Mouse (Mus musculus) left cerebral cortex, adult 2 months (tissue): ENCODE data around the gene Sele. TPM values are rescaled to one million over a fixed set of nuclear protein-coding genes. Genes with fewer than 3 reads are reported as not detected.
"Not testable (repeated sequence)": the region's sequence is repeated elsewhere in the genome, so short reads cannot be mapped to it uniquely, and the experiment has no call there.

ENCODE experiments used
- DNase-seq, 2 experiments: peaks; one replicate each; pipeline ENCODE4 v3.0.0; 2021 to 2022; ENCODE audit warnings: low spot score in 2 of 2, mixed read lengths in 1 of 2; ENCODE audit errors: extremely low spot score in 1 of 2
- H3K27ac ChIP-seq: fragments of 200-600 bp; 2 replicates; pipeline ENCODE4 v1.8.1; 2022
- H3K4me3 ChIP-seq: fragments of 200-600 bp; 2 replicates; pipeline ENCODE4 v1.8.1; 2022
- CTCF ChIP-seq: fragments of 200-600 bp; IDR thresholded peaks from 2 replicates; pipeline ENCODE4 v1.8.1; 2022; ENCODE audit warnings: antibody characterized with exemption, mild to moderate bottlenecking, moderate library complexity
- intact Hi-C: fragments of 180-260 bp; cut with DNase I; formaldehyde crosslinking; loops from one replicate; pipeline ENCODE4 v1.15.1; 2025
- long read RNA-seq, 2 experiments: library from polyadenylated mRNA; stranded (forward); transcript quantifications; one replicate each; pipeline ENCODE4 v2.0.0; 2021; ENCODE audit warnings: borderline mapping rate in 2 of 2
- total RNA-seq, 2 experiments: library from RNA; stranded (reverse); gene quantifications; 2 replicates each; pipeline ENCODE4 v1.2.3; 2021

The Sele gene
- total RNA-seq, result under 1 TPM; 0.11 to 0.12 TPM
- long read RNA-seq, experiment 1, result 0 reads
- long read RNA-seq, experiment 2, result 0 reads

DNA sequence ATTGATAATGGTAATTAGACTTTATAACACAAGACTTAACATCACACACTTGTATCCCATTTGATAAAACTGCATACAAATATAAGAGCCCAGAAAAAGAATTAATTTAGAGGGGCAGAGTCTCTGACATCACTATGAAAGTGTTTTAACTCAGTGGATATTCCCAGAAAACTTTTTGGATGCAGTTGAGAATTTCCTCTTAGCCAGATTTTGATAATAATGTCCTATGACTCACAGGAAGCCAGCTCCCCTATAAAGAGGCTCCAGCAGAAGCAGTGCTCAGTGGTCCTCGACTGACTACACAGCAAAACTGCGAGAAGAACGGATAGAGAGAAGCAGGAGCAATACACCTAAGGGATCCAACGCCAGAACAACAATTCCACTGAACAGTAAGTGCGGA lies at the start of gene Sele:
Sele (plus strand) TSS at position 301 of the 400 bp plus-strand sequence.
- H3K4me3 ChIP-seq, result no peak within 1 kb of the TSS
- DNase-seq, result no peak
- intact Hi-C loops, result no loop called here
- no peak for TF ChIP-seq CTCF
- no peak within 1 kb of the TSS for H3K27ac ChIP-seq

DNA sequence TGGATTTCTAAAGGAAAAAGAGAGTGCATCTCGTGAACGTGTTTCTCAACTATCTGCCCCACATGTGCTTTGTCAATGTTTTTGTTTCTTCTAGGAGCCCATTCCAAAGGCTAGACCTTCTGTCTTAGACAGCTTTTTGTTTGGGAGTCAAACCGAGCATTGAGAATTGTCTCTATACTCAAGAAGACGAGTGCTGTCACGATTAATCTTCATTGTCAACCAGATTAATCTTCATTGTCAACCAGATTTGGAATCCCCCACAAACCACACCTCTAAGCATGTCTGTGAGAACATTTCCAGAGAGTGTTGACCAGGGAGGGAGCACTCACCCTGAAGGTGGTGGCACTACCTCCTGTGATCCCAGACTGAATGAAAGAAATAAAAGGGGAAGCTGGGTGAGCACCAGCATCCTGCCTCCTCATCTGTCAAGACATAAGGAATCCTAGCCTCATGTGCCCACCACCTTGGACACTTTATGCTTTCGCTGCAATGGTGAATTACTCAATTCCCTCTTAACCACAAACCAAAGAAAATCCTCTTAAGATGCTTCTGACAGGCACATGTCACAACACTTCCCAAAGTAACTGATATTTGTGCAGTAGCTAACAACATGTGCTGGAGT lies 46.1 kb upstream of the Sele start:
- DNase-seq, result no peak
- Histone ChIP-seq H3K27ac (no peak overlapping the region), H3K4me3 (no peak overlapping the region)
- no peak for TF ChIP-seq CTCF
- intact Hi-C loops, result no loop called here

DNA sequence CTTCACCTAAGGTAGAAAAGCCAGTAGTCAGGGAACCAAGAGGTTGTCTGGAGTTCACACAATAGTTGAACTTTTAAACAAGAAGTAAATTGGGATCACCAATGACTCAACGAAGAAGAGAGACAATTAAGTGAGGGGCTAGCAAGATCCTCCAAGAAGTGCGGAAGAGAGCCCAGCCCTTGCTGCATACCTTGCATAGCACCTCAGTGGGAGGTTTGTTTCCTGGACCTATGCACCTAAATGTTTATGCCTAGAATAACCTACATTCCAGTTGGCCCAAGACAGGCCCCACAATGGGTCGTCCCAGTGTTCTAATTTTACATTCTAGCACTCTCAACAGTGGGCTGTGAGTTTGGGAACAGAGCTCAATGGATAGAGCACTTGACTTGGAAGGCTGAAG lies 43.7 kb upstream of the Sele start:
- no peak for TF ChIP-seq CTCF
- no peak overlapping the region for H3K27ac ChIP-seq
- DNase-seq, result no peak

DNA sequence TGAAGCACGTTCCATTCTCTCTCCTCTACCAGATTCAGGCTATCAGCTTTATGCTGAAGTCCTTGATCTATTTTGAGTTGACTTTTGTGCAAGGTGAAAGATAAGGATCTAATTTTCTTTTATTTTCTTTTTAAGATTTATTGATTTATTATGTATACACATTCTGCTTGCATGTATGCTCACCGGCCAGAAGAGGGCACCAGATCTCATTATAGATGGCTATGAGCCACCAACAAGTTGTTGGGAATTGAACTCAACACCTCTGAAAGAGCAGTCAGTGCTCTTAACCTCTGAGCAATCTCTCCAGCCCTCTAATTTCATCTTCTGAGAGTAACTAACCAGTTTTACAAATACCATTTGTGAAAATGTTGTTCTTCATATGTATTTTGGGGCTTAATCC lies 38.8 kb upstream of the Sele start:
- H3K27ac ChIP-seq, result no peak overlapping the region
- intact Hi-C loops, result loop anchor here (1.0 kb wide), 1 partner anchor 175 kb away; no protein-coding TSS in a partner anchor
- TF ChIP-seq CTCF, result peak; percentile 75
- H3K4me3 ChIP-seq, result no peak overlapping the region
- no peak for DNase-seq

More for the DNA sequence above, 43.7 kb upstream of the Sele start:
- intact Hi-C loops, result no loop called here
- no peak overlapping the region for H3K4me3 ChIP-seq

- intact Hi-C loops, result no loop called here
- DNase-seq, result no peak
- Histone ChIP-seq H3K4me3 (no peak overlapping the region), H3K27ac (no peak overlapping the region)
- no peak for TF ChIP-seq CTCF
Measured at GRCm38 (mm10) chr1:164014616-164015015, 33.4 kb upstream of the Sele start.

DNA sequence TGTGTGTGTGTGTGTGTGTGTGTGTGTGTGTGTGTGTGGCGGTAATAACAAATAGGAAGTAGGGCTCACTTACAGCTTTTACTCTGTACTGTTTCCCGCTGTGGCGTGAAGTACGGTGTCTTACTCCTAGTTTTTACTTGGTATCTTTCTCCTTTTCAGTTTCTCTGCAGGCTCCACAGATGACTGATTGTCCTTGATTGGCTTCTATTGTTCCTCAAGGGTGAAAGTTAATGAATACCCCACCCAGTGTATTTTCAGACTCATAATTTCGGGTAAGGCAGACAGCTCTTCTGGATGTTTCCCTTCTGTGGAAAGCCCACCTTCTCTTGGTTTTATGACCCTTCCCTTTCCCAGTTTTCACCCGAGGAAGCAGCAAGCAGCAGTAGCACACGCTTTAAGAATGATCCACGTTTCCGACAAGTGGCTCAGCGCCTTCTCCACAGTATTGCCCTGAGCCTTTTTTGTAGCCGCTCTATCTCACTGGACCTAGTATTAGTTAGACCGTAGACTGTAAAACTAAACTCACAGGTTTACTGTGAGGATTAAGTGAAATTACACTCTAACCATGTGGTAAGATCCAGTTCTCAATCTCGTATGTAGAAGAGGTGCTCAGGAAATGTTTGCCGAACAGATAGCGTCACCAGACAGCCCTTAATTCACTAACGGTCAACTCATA lies 29.7 kb upstream of the Sele start:
- intact Hi-C loops, result no loop called here
- no peak for DNase-seq
- no peak for TF ChIP-seq CTCF
- H3K4me3 ChIP-seq, result no peak overlapping the region
- H3K27ac ChIP-seq, result no peak overlapping the region

DNA sequence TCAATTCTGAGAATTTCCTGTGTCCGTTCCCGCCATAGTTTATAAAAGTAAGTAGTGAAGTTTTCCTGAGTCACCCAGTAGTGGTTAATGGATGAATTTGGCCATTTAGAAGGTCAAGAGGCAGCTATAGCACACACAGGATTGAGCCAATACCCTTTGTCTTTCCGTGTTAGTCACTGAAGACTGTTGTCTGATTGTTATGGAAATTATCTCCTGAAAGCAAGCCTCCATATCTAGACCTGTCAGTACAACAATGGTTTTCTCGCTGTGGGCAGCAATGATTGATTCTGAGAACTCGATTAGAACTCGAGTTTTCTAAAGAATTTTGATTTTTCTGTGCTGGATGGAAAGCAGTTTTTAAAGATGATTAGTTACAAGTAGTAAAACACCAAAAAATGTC lies 28.2 kb upstream of the Sele start:
- Histone ChIP-seq H3K27ac (no peak overlapping the region), H3K4me3 (no peak overlapping the region)
- DNase-seq, result no peak
- no peak for TF ChIP-seq CTCF
- intact Hi-C loops, result no loop called here

DNA sequence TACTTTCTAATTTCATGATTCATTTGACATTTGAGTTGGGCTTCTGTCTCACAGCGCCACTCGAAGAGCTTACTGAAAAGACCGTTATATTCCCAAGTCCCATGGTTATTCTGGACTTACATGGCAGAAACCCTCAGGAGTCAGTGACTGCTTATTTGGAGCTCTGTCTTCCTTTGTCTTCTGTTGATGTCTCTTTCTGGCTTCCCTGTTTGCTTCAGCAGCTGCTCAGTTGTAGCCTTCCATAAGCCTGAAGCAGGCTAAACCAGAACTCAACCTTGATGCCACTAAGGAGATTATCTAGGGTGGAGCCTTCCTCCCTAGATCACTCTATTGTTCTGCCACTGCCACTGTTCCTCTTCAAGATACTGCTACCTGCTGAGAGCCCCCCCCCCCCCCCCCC lies 27.3 kb upstream of the Sele start:
- H3K4me3 ChIP-seq, H3K27ac ChIP-seq, intact Hi-C loops, DNase-seq: not testable (repeated sequence)

DNA sequence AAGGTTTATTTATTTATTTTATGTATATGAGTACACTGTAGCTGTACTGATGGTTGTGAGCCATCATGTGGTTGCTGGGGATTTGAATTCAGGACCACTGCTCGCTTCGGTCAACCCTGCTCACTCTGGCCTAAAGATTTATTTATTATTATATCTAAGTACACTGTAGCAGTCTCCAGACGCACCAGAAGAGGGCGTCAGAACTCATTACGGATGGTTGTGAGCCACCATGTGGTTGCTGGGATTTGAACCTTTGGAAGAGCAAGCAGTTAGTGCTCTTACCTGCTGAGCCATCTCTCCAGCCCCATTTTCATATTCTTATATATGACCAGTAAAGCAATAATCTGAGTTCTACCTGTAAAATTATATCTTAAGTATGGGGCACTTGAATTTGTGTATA lies 25.9 kb upstream of the Sele start:
- H3K4me3 ChIP-seq, intact Hi-C loops, H3K27ac ChIP-seq, DNase-seq: not testable (repeated sequence)

- no peak for TF ChIP-seq CTCF
- no peak for DNase-seq
- intact Hi-C loops, result no loop called here
- no peak overlapping the region for H3K4me3 ChIP-seq
- no peak overlapping the region for H3K27ac ChIP-seq
Measured at GRCm38 (mm10) chr1:164025685-164026084, 22.3 kb upstream of the Sele start.

DNA sequence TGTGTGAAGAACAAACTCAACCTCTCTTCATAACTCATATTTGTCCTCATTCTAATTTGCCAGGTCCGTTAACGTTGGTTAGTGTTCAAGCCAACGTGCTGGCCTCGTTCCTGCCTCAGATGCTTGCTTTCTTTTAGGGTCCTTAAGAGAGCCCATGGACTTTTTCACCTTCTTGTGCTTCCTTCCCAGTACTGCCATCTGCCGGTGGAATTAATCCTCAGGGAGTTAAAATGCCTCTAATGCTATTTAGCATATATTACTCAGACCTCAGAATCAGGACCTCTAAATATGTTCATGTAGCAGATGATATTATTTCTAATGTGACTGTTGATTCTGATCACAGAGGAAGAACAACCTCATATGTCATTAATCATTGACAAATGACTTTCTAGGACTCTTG lies 20.6 kb upstream of the Sele start:
- Histone ChIP-seq H3K4me3 (no peak overlapping the region), H3K27ac (no peak overlapping the region)
- intact Hi-C loops, result no loop called here
- DNase-seq, result no peak
- TF ChIP-seq CTCF, result peak; percentile 36

GRCm38 (mm10) chr1:164040385-164041135 lies 7.5 kb upstream of the Sele start:
- intact Hi-C loops, result no loop called here
- no peak overlapping the region for H3K27ac ChIP-seq
- no peak for DNase-seq
- H3K4me3 ChIP-seq, result no peak overlapping the region
- TF ChIP-seq CTCF, result no peak
